Mouse (Mus musculus) spleen, postnatal 10 days (tissue): ENCODE data around the gene Ubr7.

Source experiments
- DNase-seq, 2 experiments: peaks; one replicate each; pipeline ENCODE4 v3.0.0; 2021 to 2022; ENCODE audit warnings: low spot score in 2 of 2

The Ubr7 gene

GRCm38 (mm10) chr12:102826399-102826798 is 68.6 kb downstream of the Ubr7 start:
- DNase-seq = no peak

GRCm38 (mm10) chr12:102827119-102827518 is 69.4 kb downstream of the Ubr7 start:
- no peak for DNase-seq
